Mouse (Mus musculus): ENCODE data around the gene Atp5d. TPM values are rescaled to one million over a fixed set of nuclear protein-coding genes. Genes with fewer than 3 reads are reported as not detected.

Atp5d gene
- polyA plus RNA-seq, 1 experiment from 2014 or later = 465 TPM

GRCm38 (mm10) chr10:80156002-80156751 is 17.7 kb downstream of the Atp5d start:
- Histone ChIP-seq H3K27ac (peak overlapping the region; percentile 88; the same call in 1 of the 2 replicates), H3K9me3 (no peaks in the 10 kb centered on the region), H3K27me3 (no peaks in the 10 kb centered on the region), H3K36me3 (peaks cover 65% of the 10 kb centered on the region), H3K9ac (replicated peaks) (peak overlapping the region; percentile 37; the same call in 1 of the 2 replicates), H3K4me2 (no peak overlapping the region), H3K4me3 (replicated peaks) (0 out of 2 replicates have a peak overlapping the region, but pooled peaks have one; percentile 4), H3K4me1 (replicated peaks) (peaks cover 86% of the 10 kb centered on the region)
- WGBS = 86% methylated on average over 29 of the region's 29 CpGs
- ATAC-seq (ENCODE audit: insufficient number of reproducible peaks, insufficient read depth, low FRiP score, low TSS enrichment, low read depth) = no peak

GRCm38 (mm10) chr10:80156752-80157053 is 18.3 kb downstream of the Atp5d start:
- ATAC-seq (ENCODE audit: insufficient number of reproducible peaks, insufficient read depth, low FRiP score, low TSS enrichment, low read depth) = no peak
- Histone ChIP-seq H3K9ac (replicated peaks) (peak overlapping the region; percentile 37; the same call in 1 of the 2 replicates), H3K36me3 (peaks cover 60% of the 10 kb centered on the region), H3K27ac (peak overlapping the region; percentile 88), H3K27me3 (no peaks in the 10 kb centered on the region), H3K4me3 (replicated peaks) (0 out of 2 replicates have a peak overlapping the region, but pooled peaks have one; percentile 4), H3K9me3 (no peaks in the 10 kb centered on the region), H3K4me2 (0 out of 2 replicates have a peak overlapping the region, but pooled peaks have one; percentile 13), H3K4me1 (replicated peaks) (peaks cover 91% of the 10 kb centered on the region)
- WGBS = 67% methylated on average over 7 of the region's 7 CpGs

GRCm38 (mm10) chr10:80157141-80157929 is 18.9 kb downstream of the Atp5d start:
- WGBS = 65% methylated on average over 15 of the region's 15 CpGs
- Histone ChIP-seq H3K4me1 (replicated peaks) (peaks cover 92% of the 10 kb centered on the region), H3K4me3 (replicated peaks) (0 out of 2 replicates have a peak overlapping the region, but pooled peaks have one; percentile 1), H3K27ac (peak overlapping the region; percentile 88), H3K36me3 (peaks cover 54% of the 10 kb centered on the region), H3K4me2 (peak overlapping the region; percentile 13), H3K27me3 (no peaks in the 10 kb centered on the region), H3K9ac (replicated peaks) (peak overlapping the region; percentile 37), H3K9me3 (no peaks in the 10 kb centered on the region)
- ATAC-seq (ENCODE audit: insufficient number of reproducible peaks, insufficient read depth, low FRiP score, low TSS enrichment, low read depth) = no peak

GRCm38 (mm10) chr10:80158307-80158986 is 20.0 kb downstream of the Atp5d start:
- H3K27me3 ChIP-seq = no peaks in the 10 kb centered on the region
- H3K27ac ChIP-seq = peak overlapping the region; percentile 88
- H3K36me3 ChIP-seq = peaks cover 42% of the 10 kb centered on the region
- peak overlapping the region; percentile 28; the same call in 1 of the 2 replicates for H3K9ac ChIP-seq (replicated peaks)
- peak overlapping the region; percentile 67 for H3K4me2 ChIP-seq
- no peak for ATAC-seq (ENCODE audit: insufficient number of reproducible peaks, insufficient read depth, low FRiP score, low TSS enrichment, low read depth)
- no peaks in the 10 kb centered on the region for H3K9me3 ChIP-seq
- H3K4me1 ChIP-seq (replicated peaks) = peaks cover 89% of the 10 kb centered on the region
- 11% methylated on average over 18 of the region's 18 CpGs for WGBS
- H3K4me3 ChIP-seq (replicated peaks) = peak overlapping the region; percentile 41

GRCm38 (mm10) chr10:80159021-80159560 is 20.7 kb downstream of the Atp5d start:
- Histone ChIP-seq H3K4me2 (peak overlapping the region; percentile 67), H3K27me3 (no peaks in the 10 kb centered on the region), H3K27ac (peak overlapping the region; percentile 88), H3K36me3 (peaks cover 36% of the 10 kb centered on the region), H3K4me1 (replicated peaks) (peaks cover 87% of the 10 kb centered on the region), H3K4me3 (replicated peaks) (peak overlapping the region; percentile 41), H3K9me3 (no peaks in the 10 kb centered on the region), H3K9ac (replicated peaks) (peak overlapping the region; percentile 28; the same call in 1 of the 2 replicates)
- ATAC-seq (ENCODE audit: insufficient number of reproducible peaks, insufficient read depth, low FRiP score, low TSS enrichment, low read depth) = peak; percentile 0; the same call in 1 of the 2 replicates
- 5% methylated on average over 12 of the region's 12 CpGs for WGBS

- Histone ChIP-seq H3K27ac (peak overlapping the region; percentile 95), H3K9ac (replicated peaks) (peak overlapping the region; percentile 28; the same call in 1 of the 2 replicates), H3K4me1 (replicated peaks) (peaks cover 87% of the 10 kb centered on the region), H3K36me3 (peaks cover 29% of the 10 kb centered on the region), H3K9me3 (no peaks in the 10 kb centered on the region), H3K4me2 (peak overlapping the region; percentile 67), H3K27me3 (no peaks in the 10 kb centered on the region; the same call in 1 of the 2 replicates), H3K4me3 (replicated peaks) (peak overlapping the region; percentile 41)
- under 1% methylated on average over 55 of the region's 55 CpGs for WGBS
- ATAC-seq (ENCODE audit: insufficient number of reproducible peaks, insufficient read depth, low FRiP score, low TSS enrichment, low read depth) = peak; percentile 73
Observed at GRCm38 (mm10) chr10:80159561-80160454, 21.4 kb downstream of the Atp5d start.

GRCm38 (mm10) chr10:80160455-80161371 is 22.3 kb downstream of the Atp5d start:
- Histone ChIP-seq H3K9ac (replicated peaks) (peak overlapping the region; percentile 65), H3K27me3 (no peaks in the 10 kb centered on the region; the same call in 1 of the 2 replicates), H3K27ac (peak overlapping the region; percentile 95), H3K36me3 (peaks cover 20% of the 10 kb centered on the region), H3K4me2 (peak overlapping the region; percentile 67), H3K9me3 (no peaks in the 10 kb centered on the region), H3K4me1 (replicated peaks) (peaks cover 87% of the 10 kb centered on the region), H3K4me3 (replicated peaks) (peak overlapping the region; percentile 41)
- ATAC-seq (ENCODE audit: insufficient number of reproducible peaks, insufficient read depth, low FRiP score, low TSS enrichment, low read depth) = no peak
- WGBS = 2% methylated on average over 33 of the region's 33 CpGs

GRCm38 (mm10) chr10:80161522-80162242 is 23.2 kb downstream of the Atp5d start:
- Histone ChIP-seq H3K4me2 (peak overlapping the region; percentile 67), H3K27ac (peak overlapping the region; percentile 95), H3K9me3 (no peaks in the 10 kb centered on the region), H3K36me3 (peaks cover 10% of the 10 kb centered on the region), H3K9ac (replicated peaks) (peak overlapping the region; percentile 65; the same call in 1 of the 2 replicates), H3K4me3 (replicated peaks) (peak overlapping the region; percentile 41), H3K27me3 (no peaks in the 10 kb centered on the region; the same call in 1 of the 2 replicates), H3K4me1 (replicated peaks) (peaks cover 83% of the 10 kb centered on the region)
- 9% methylated on average over 7 of the region's 7 CpGs for WGBS
- no peak for ATAC-seq (ENCODE audit: insufficient number of reproducible peaks, insufficient read depth, low FRiP score, low TSS enrichment, low read depth)

GRCm38 (mm10) chr10:80162243-80162608 is 23.8 kb downstream of the Atp5d start:
- H3K9ac ChIP-seq (replicated peaks) = no peak overlapping the region
- peak overlapping the region; percentile 95 for H3K27ac ChIP-seq
- peaks cover 82% of the 10 kb centered on the region for H3K4me1 ChIP-seq (replicated peaks)
- WGBS = 82% methylated on average over 3 of the region's 3 CpGs
- H3K27me3 ChIP-seq = no peaks in the 10 kb centered on the region; the same call in 1 of the 2 replicates
- no peaks in the 10 kb centered on the region for H3K9me3 ChIP-seq
- 0 out of 2 replicates have a peak overlapping the region, but pooled peaks have one; percentile 67 for H3K4me2 ChIP-seq
- no peak overlapping the region for H3K4me3 ChIP-seq (replicated peaks)
- no peak for ATAC-seq (ENCODE audit: insufficient number of reproducible peaks, insufficient read depth, low FRiP score, low TSS enrichment, low read depth)
- H3K36me3 ChIP-seq = peaks cover 5% of the 10 kb centered on the region
